Mouse (Mus musculus) myocyte (in vitro differentiated cells): ENCODE measurements at regions not wholly inside any gene's neighbourhood (a gene's known extent, or its start where the extent isn't known, plus 50 kb on each side); places are given as distances from the start of the nearest gene placed in this dataset.
A peak's percentile ranks its signal among the peaks of the same experiment; 100 is the strongest.

ENCODE experiments used
- H3K27me3 ChIP-seq: one replicate; pipeline ENCODE4 v1.6.1; 2011; ENCODE audit not compliant: control insufficient read depth, insufficient read depth, insufficient read length
- H3K36me3 ChIP-seq: one replicate; pipeline ENCODE4 v1.6.1; 2011; ENCODE audit not compliant: control insufficient read depth, insufficient read depth
- H3K4me2 ChIP-seq: one replicate; pipeline ENCODE4 v1.6.1; 2011; ENCODE audit warnings: low read depth, control low read depth
- H3K4me3 ChIP-seq: one replicate; pipeline ENCODE4 v1.5.1; 2011; ENCODE audit warnings: mild to moderate bottlenecking, control low read depth, moderate library complexity
- H3K79me2 ChIP-seq: one replicate; pipeline ENCODE4 v1.6.1; 2011; ENCODE audit not compliant: control insufficient read depth, insufficient read depth
- H3ac ChIP-seq: one replicate; pipeline ENCODE4 v1.6.1; 2011; ENCODE audit not compliant: control insufficient read depth, insufficient read length
- CEBPB ChIP-seq: IDR thresholded peaks from 2 replicates; pipeline ENCODE4 v1.6.1; 2011; ENCODE audit warnings: mild to moderate bottlenecking, moderate library complexity; ENCODE audit not compliant: poor library complexity, insufficient read depth, severe bottlenecking
- E2F4 ChIP-seq: IDR thresholded peaks from one replicate; pipeline ENCODE4 v1.6.1; 2011; ENCODE audit warnings: mild to moderate bottlenecking, control low read depth, moderate library complexity; ENCODE audit not compliant: insufficient read depth
- MAX ChIP-seq: IDR thresholded peaks from one replicate; pipeline ENCODE4 v1.6.1; 2011; ENCODE audit warnings: low read depth, mild to moderate bottlenecking, control low read depth
- MYOD1 ChIP-seq, 3 experiments: IDR thresholded peaks; one replicate each; pipeline ENCODE4 v1.6.1; 2011; ENCODE audit warnings: control low read depth in 2 of 3, low read depth in 2 of 3, mild to moderate bottlenecking in 2 of 3, moderate library complexity in 1 of 3; ENCODE audit not compliant: insufficient read length in 2 of 3, control insufficient read depth in 1 of 3
- MYOG ChIP-seq, 3 experiments: IDR thresholded peaks; one replicate each; pipeline ENCODE4 v1.6.1; 2011; ENCODE audit warnings: control low read depth in 2 of 3, low read depth in 2 of 3, mild to moderate bottlenecking in 2 of 3; ENCODE audit not compliant: insufficient read length in 2 of 3, control insufficient read depth in 1 of 3, insufficient read depth in 1 of 3
- POLR2A ChIP-seq: IDR thresholded peaks from one replicate; pipeline ENCODE4 v1.6.1; 2011; ENCODE audit warnings: low read depth, mild to moderate bottlenecking, control low read depth, moderate library complexity; ENCODE audit not compliant: insufficient read length
- POLR2AphosphoS2 ChIP-seq: IDR thresholded peaks from one replicate; pipeline ENCODE4 v1.6.1; 2011; ENCODE audit warnings: low read depth, control low read depth; ENCODE audit not compliant: insufficient read length
- REST ChIP-seq: IDR thresholded peaks from one replicate; pipeline ENCODE4 v1.6.1; 2011; ENCODE audit warnings: mild to moderate bottlenecking, control low read depth, moderate library complexity; ENCODE audit not compliant: insufficient read depth, insufficient read length
- SRF ChIP-seq: IDR thresholded peaks from one replicate; pipeline ENCODE4 v1.6.1; 2011; ENCODE audit warnings: low read depth; ENCODE audit not compliant: control insufficient read depth, insufficient read length
- TCF12 ChIP-seq: IDR thresholded peaks from one replicate; pipeline ENCODE4 v1.6.1; 2011; ENCODE audit warnings: mild to moderate bottlenecking, control low read depth; ENCODE audit not compliant: poor library complexity, insufficient read depth, severe bottlenecking
- TCF3 ChIP-seq: IDR thresholded peaks from one replicate; pipeline ENCODE4 v1.6.1; 2011; ENCODE audit warnings: low read depth, control low read depth; ENCODE audit not compliant: insufficient read length
- USF1 ChIP-seq: IDR thresholded peaks from one replicate; pipeline ENCODE4 v1.6.1; 2011; ENCODE audit warnings: low read depth, mild to moderate bottlenecking, control low read depth, moderate library complexity

- Histone ChIP-seq H3ac (no peak overlapping the region), H3K4me3 (no peak overlapping the region), H3K79me2 (no peaks in the 10 kb centered on the region), H3K27me3 (no peaks in the 10 kb centered on the region), H3K36me3 (no peaks in the 10 kb centered on the region), H3K4me2 (no peak overlapping the region)
- no peak for TF ChIP-seq TCF12
- TF ChIP-seq MYOG (IDR thresholded peaks at IDR 0.05; ENCODE audit: control insufficient read depth in 1 of 3, insufficient read depth in 1 of 3, insufficient read length in 2 of 3, low read depth in 2 of 3) = no peak
- TF ChIP-seq CEBPB = 0 out of 2 replicates have a peak, but pooled peaks have one; percentile 21
- no peak for TF ChIP-seq POLR2A
- no peak for TF ChIP-seq SRF
These were observed 57.6 kb upstream of the Exoc6 start for GRCm38 (mm10) chr19:37492572-37492971.

GRCm38 (mm10) chr19:37493378-37493777 lies 56.8 kb upstream of the Exoc6 start:
- no peak for TF ChIP-seq TCF3
- TF ChIP-seq E2F4 = no peak
- no peak for TF ChIP-seq MYOG (IDR thresholded peaks at IDR 0.05; ENCODE audit: control insufficient read depth in 1 of 3, insufficient read depth in 1 of 3, insufficient read length in 2 of 3, low read depth in 2 of 3)
- no peak for TF ChIP-seq SRF
- no peak for TF ChIP-seq POLR2A
- TF ChIP-seq TCF12 = no peak
- no peak for TF ChIP-seq POLR2AphosphoS2
- no peak for TF ChIP-seq MYOD1 (IDR thresholded peaks at IDR 0.05; ENCODE audit: control insufficient read depth in 1 of 3, insufficient read length in 2 of 3, low read depth in 2 of 3)
- no peak for TF ChIP-seq CEBPB
- no peak for TF ChIP-seq USF1
- no peak for TF ChIP-seq REST
- TF ChIP-seq MAX = no peak
- H3ac ChIP-seq = no peak overlapping the region
- H3K4me3 ChIP-seq = no peak overlapping the region
- no peaks in the 10 kb centered on the region for H3K79me2 ChIP-seq
- H3K36me3 ChIP-seq = no peaks in the 10 kb centered on the region
- no peak overlapping the region for H3K4me2 ChIP-seq
- H3K27me3 ChIP-seq = no peaks in the 10 kb centered on the region

GRCm38 (mm10) chr19:37493921-37494485 lies 56.2 kb upstream of the Exoc6 start:
- TF ChIP-seq SRF = no peak
- TF ChIP-seq TCF12 = no peak
- no peak for TF ChIP-seq MAX
- no peak for TF ChIP-seq E2F4
- no peak for TF ChIP-seq POLR2A
- TF ChIP-seq REST = no peak
- no peak for TF ChIP-seq MYOD1 (IDR thresholded peaks at IDR 0.05; ENCODE audit: control insufficient read depth in 1 of 3, insufficient read length in 2 of 3, low read depth in 2 of 3)
- TF ChIP-seq MYOG (IDR thresholded peaks at IDR 0.05; ENCODE audit: control insufficient read depth in 1 of 3, insufficient read depth in 1 of 3, insufficient read length in 2 of 3, low read depth in 2 of 3) = no peak
- TF ChIP-seq TCF3 = no peak
- no peak for TF ChIP-seq POLR2AphosphoS2
- TF ChIP-seq USF1 = no peak
- TF ChIP-seq CEBPB = no peak
- Histone ChIP-seq H3K4me2 (no peak overlapping the region), H3K79me2 (no peaks in the 10 kb centered on the region), H3ac (no peak overlapping the region), H3K27me3 (no peaks in the 10 kb centered on the region), H3K4me3 (no peak overlapping the region), H3K36me3 (no peaks in the 10 kb centered on the region)

- no peak overlapping the region for H3K4me3 ChIP-seq
- no peaks in the 10 kb centered on the region for H3K36me3 ChIP-seq
- no peaks in the 10 kb centered on the region for H3K79me2 ChIP-seq
- TF ChIP-seq SRF (no peak), CEBPB (no peak), MYOG (IDR thresholded peaks at IDR 0.05; ENCODE audit: control insufficient read depth in 1 of 3, insufficient read depth in 1 of 3, insufficient read length in 2 of 3, low read depth in 2 of 3) (no peak), MYOD1 (IDR thresholded peaks at IDR 0.05; ENCODE audit: control insufficient read depth in 1 of 3, insufficient read length in 2 of 3, low read depth in 2 of 3) (no peak), POLR2AphosphoS2 (no peak), MAX (no peak), REST (no peak), POLR2A (no peak), TCF12 (no peak), TCF3 (no peak), E2F4 (no peak), USF1 (no peak)
- H3K27me3 ChIP-seq = no peaks in the 10 kb centered on the region
- H3ac ChIP-seq = no peak overlapping the region
- H3K4me2 ChIP-seq = no peak overlapping the region
These were observed 55.4 kb upstream of the Exoc6 start for GRCm38 (mm10) chr19:37494806-37495205.
